Mouse (Mus musculus): ENCODE measurements around the gene Nfic. TPM values are rescaled to one million over a fixed set of nuclear protein-coding genes. Genes with fewer than 3 reads are reported as not detected.
"Not testable (repeated sequence)": the region's sequence is repeated elsewhere in the genome, so short reads cannot be mapped to it uniquely, and the experiment has no call there.

The Nfic gene
- total RNA-seq, 2 experiments from 2014 or later, result 8.2 to 23.8 TPM

DNA sequence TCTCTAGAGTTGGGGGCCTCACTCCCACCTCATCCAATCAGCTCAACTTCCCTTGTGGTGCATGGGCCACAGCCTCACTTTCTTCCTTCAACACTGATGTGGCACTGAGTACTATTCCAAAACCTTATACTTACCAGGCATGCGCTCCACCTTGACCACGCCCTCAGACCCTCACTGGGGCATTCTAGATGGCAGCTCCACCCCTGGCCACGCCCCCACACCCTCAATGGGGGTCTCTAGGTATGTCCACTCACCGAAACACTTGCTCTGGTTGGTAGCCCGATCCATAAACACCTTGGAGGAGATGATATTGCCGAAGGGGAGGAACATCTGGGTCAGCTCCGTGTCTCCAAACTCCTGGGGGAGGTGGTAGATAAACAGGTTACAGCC lies 7.0 kb upstream of the Nfic start:
- ATAC-seq (replicated peaks; ENCODE audit: low FRiP score, poor library complexity, severe bottlenecking), result no peak

- no peak for ATAC-seq (replicated peaks; ENCODE audit: low FRiP score, poor library complexity, severe bottlenecking)
Measured at GRCm38 (mm10) chr10:81461673-81462414, 6.4 kb upstream of the Nfic start.

- ATAC-seq (replicated peaks; ENCODE audit: low FRiP score, poor library complexity, severe bottlenecking), result no peak
Measured at GRCm38 (mm10) chr10:81460951-81461350, 5.5 kb upstream of the Nfic start.

- ATAC-seq (replicated peaks; ENCODE audit: low FRiP score, poor library complexity, severe bottlenecking), result no peak
Measured at GRCm38 (mm10) chr10:81460471-81460870, 5.0 kb upstream of the Nfic start.

GRCm38 (mm10) chr10:81459399-81459798 lies 4.0 kb upstream of the Nfic start:
- ATAC-seq (replicated peaks; ENCODE audit: low FRiP score, poor library complexity, severe bottlenecking), result no peak

DNA sequence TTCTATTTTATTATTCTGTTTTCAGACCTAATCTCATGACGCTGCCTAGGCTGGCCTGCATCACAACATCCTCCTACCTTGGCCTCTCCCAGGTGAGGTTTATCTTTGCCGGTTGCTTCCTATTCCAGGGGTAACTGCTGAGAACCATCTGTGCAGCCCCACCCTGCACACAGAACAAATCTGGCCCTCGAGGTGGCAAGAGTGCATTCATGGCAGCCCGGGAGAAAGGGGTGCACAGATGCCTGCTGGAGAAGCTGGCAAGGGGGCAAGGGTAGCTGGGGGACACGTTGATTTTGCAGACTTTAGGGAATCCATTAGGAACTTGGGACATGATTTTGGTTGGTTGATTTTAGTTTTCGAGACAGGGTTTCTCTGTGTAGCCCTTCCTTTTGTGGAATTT lies 2.8 kb upstream of the Nfic start:
- ATAC-seq (replicated peaks; ENCODE audit: low FRiP score, poor library complexity, severe bottlenecking), result no peak

DNA sequence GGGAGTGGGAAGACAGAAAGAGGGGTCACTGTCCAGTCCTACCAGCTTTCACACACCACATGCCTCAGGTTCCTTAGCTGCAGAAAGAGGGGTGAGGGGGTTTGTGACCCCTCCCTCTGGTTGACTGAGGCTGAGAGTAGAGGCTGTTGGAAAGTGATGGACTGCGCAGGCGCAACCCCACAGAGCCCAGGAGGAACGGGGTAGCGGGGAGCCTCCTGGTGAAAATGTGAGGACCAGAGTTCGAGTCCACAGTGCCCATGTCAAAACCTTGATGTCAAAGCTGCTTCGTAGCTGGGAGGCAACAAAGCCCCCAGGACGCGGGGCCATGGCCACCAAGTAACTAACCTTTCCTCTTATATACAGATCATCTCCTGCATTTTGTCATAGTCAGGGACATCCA lies 2.2 kb upstream of the Nfic start:
- ATAC-seq (replicated peaks; ENCODE audit: low FRiP score, poor library complexity, severe bottlenecking), result no peak

- no peak for ATAC-seq (replicated peaks; ENCODE audit: low FRiP score, poor library complexity, severe bottlenecking)
Measured at GRCm38 (mm10) chr10:81456983-81457563, 1.6 kb upstream of the Nfic start.

GRCm38 (mm10) chr10:81454106-81454505 lies 1.3 kb downstream of the Nfic start:
- no peak for ATAC-seq (replicated peaks; ENCODE audit: low FRiP score, poor library complexity, severe bottlenecking)

DNA sequence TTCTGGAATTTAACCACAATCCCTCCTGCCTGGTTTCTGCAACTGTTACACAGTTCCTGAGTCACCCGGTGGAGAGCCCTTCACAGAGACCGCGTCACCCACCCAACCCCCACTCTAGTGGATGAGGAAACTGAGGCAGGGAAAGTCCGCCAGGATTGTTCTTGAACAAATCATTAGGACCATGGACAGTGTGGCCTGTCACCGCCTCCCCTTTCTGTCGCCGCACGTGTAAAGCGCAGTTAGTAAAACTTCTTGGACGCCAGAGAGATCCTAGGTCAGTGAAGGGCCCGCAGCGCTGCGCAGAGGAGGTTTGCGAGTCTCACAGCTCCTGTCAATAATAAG lies 2.5 kb downstream of the Nfic start:
- no peak for ATAC-seq (replicated peaks; ENCODE audit: low FRiP score, poor library complexity, severe bottlenecking)

DNA sequence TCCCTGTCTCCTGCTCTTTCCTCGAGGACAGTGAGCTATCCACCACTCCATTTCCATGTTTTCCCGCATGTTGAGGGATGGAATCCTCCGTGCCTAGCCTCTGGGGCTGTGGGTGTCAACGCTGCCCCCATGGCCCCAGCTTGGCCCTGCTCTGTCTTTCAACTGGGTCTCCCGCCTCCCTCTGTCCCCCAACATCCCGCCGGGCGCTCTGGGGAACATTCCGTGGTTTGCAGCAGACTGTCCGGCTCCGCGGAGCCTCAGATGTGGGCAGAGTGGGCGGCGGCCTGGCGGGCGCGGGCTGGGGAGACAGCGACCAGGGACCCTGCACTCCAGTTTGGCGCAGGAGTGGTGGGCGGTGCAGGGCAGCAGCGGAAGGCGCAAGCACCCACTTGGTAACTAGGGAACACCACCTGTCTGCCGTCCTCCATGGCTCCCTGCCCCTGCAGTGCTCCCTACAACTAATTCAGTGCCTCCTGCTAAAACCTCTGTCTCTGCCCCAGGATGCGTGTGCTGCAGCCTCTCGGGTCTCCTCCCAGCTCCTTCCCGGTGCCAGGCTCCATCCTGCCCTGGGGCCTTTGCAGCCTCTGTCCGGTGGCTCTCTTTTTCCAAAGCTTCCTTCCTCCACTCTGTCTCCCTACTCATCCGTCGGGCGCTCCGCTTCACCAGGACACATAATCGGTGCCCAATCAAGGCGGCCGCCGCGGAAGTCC lies 3.0 kb downstream of the Nfic start:
- ATAC-seq (replicated peaks; ENCODE audit: low FRiP score, poor library complexity, severe bottlenecking), result no peak

DNA sequence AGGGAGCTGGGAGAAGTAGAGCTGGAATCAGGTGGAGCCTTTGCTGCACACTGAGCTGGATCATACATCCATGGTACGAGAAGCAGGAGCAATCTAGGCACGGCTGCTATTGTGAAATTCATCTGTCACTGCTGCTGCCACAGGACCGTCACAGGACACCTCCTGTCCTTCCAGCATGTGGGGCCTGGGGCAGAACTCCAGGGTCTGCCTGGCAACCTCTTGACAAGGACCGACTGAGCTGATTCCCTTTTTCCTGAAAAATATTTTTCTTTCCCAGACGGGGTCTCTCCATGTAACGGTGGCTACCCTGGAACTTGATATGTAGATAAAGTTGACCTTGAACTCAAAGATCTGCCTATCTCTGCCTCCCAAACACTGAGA lies 4.1 kb downstream of the Nfic start:
- no peak for ATAC-seq (replicated peaks; ENCODE audit: low FRiP score, poor library complexity, severe bottlenecking)

GRCm38 (mm10) chr10:81450641-81451364 lies 4.6 kb downstream of the Nfic start:
- ATAC-seq (replicated peaks; ENCODE audit: low FRiP score, poor library complexity, severe bottlenecking), result no peak

DNA sequence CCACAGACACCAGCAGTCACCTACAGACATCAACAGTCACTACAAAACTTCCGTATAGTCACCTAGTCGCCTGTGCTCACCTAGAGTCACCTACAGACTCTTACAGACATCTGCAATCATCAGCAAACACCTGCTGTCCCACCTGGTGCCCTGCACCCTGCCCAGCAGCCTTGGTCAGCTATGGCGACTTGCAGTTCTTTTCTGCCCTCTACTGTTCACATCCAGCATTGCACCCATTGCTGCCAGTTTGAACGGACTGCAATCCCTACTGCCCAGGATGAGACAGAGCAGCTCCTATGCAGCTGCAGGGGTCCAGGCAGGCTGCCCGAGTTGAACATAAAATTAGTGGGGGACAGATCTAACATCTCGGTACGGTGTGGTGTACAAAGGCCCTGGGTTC lies 5.3 kb downstream of the Nfic start:
- ATAC-seq (replicated peaks; ENCODE audit: low FRiP score, poor library complexity, severe bottlenecking), result peak; percentile 87

DNA sequence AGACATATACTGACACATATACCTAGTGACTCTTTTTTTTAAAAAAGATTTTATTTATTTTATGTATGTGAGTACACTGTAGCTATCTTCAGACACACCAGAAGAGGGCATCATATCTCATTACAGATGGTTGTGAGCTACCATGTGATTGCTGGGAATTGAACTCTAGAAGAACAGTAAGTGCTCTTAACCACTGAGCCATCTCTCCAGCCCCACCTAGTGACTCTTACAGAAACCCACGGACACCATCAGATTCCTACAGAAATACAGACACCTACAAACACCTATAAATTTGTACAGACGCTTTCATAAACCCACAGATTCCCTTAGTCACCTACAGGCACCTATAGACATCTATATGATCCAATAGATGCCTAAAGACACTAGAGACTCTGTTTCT lies 9.9 kb downstream of the Nfic start:
- not testable (repeated sequence) for ATAC-seq (replicated peaks; ENCODE audit: low FRiP score, poor library complexity, severe bottlenecking)

DNA sequence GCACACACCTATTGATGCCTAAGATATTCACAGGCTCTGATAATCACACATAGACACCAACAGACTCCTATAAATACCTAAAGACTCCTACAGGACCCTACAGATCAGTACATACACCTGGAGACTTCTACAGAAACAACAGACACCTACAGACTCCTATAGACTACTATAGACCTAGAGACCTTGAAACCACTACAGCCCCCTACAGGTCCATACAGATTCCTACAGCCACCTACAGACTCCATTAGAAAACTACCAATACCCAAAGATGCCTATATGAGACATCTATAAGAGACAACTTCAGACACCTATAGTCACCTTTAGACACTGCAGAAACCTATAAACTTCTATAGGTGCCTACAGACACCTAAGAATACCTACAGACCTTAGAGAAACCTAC lies 14.4 kb downstream of the Nfic start:
- ATAC-seq (replicated peaks; ENCODE audit: low FRiP score, poor library complexity, severe bottlenecking), result peak; percentile 70

- ATAC-seq (replicated peaks; ENCODE audit: low FRiP score, poor library complexity, severe bottlenecking), result no peak
Measured at GRCm38 (mm10) chr10:81435436-81435835, 20.0 kb downstream of the Nfic start.

DNA sequence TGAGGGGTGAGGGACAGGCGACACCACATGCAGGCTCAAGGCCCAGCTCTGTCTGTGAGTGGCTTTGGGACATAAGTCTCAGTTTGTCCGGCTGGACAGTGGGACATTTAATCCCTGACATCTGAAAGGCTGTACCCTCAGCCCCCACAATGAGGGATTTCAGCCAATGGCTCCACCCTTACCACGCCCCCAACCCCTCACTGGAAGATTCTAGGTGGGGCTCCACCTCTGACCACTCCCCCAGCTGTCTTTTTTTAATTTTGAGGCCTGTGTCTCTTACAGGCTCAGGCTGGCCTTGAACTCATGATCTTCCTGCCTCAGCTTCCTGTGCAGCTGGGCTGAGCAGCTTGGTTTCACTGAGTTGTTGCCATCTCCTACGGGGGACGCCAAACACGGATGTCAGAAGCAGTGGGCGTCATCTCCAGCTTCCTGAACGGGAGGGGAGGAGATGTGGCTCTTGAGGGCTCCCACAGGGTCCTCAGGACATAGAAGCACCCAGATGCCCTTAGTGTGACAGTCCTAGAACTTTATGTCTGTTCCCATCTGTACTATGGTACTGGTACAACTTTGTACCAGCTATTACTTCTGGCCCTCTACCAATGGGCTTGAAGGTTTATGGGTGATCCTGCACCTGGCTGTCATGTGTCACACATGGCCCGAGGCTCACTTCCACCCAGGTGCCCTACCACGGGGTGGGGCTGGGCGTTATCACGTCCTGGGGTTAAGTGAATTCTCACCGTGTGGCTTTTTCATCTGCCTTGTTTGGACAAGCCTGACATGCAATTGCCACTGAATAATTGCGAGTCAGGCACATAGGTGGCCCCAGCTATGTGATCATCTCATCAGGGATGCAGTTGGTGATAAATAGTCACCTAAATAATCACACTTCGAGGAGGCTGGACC lies 20.8 kb downstream of the Nfic start:
- no peak for ATAC-seq (replicated peaks; ENCODE audit: low FRiP score, poor library complexity, severe bottlenecking)

DNA sequence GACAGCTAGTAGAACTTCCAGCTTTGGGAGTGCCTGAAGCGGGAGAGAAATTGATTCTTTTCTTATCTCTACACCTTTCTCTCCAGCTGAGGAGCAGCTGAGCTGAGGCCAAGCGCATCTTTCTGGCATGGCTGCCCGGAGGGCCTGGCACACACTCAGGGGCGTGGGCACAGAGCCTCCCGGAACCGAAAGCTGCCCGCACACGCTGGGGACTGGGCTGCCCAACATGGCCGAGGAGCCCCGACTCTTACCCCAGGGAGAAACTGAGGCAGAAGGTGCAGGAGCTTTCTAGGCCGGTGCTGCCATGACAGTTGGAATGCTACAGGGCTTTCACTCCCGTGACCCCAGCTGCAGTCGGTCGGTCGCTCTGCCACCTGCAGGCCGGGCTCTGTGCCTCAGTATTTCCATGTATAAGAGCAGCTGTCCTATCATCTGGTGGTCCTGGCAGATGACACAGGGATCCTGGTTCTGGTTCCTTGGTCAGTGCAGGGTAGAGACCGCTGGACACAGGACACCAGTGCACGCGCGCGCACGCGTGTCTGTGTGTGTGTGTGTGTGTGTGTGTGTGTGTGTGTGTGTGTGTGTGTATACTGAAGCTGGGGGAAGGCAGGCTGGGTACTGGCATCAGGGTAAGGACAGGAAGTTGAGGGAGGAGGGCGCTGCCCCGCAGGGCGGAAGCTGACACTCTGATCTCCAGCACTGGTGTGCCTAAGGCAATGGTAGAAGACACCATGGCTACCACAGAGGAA lies 21.7 kb downstream of the Nfic start:
- 0 out of 2 replicates have a peak, but pooled peaks have one; percentile 18 for ATAC-seq (replicated peaks; ENCODE audit: low FRiP score, poor library complexity, severe bottlenecking)
